Mouse (Mus musculus) myocyte (in vitro differentiated cells): ENCODE measurements around the gene Zbtb1. TPM values are rescaled to one million over a fixed set of nuclear protein-coding genes. Genes with fewer than 3 reads are reported as not detected.

ENCODE experiments used
- H3K27me3 ChIP-seq: one replicate; pipeline ENCODE4 v1.6.1; 2011; ENCODE audit not compliant: control insufficient read depth, insufficient read depth, insufficient read length
- H3K36me3 ChIP-seq: one replicate; pipeline ENCODE4 v1.6.1; 2011; ENCODE audit not compliant: control insufficient read depth, insufficient read depth
- H3K4me2 ChIP-seq: one replicate; pipeline ENCODE4 v1.6.1; 2011; ENCODE audit warnings: low read depth, control low read depth
- H3K4me3 ChIP-seq: one replicate; pipeline ENCODE4 v1.5.1; 2011; ENCODE audit warnings: mild to moderate bottlenecking, control low read depth, moderate library complexity
- H3K79me2 ChIP-seq: one replicate; pipeline ENCODE4 v1.6.1; 2011; ENCODE audit not compliant: control insufficient read depth, insufficient read depth
- H3ac ChIP-seq: one replicate; pipeline ENCODE4 v1.6.1; 2011; ENCODE audit not compliant: control insufficient read depth, insufficient read length
- CEBPB ChIP-seq: IDR thresholded peaks from 2 replicates; pipeline ENCODE4 v1.6.1; 2011; ENCODE audit warnings: mild to moderate bottlenecking, moderate library complexity; ENCODE audit not compliant: poor library complexity, insufficient read depth, severe bottlenecking
- E2F4 ChIP-seq: IDR thresholded peaks from one replicate; pipeline ENCODE4 v1.6.1; 2011; ENCODE audit warnings: mild to moderate bottlenecking, control low read depth, moderate library complexity; ENCODE audit not compliant: insufficient read depth
- MAX ChIP-seq: IDR thresholded peaks from one replicate; pipeline ENCODE4 v1.6.1; 2011; ENCODE audit warnings: low read depth, mild to moderate bottlenecking, control low read depth
- MYOD1 ChIP-seq, 3 experiments: IDR thresholded peaks; one replicate each; pipeline ENCODE4 v1.6.1; 2011; ENCODE audit warnings: control low read depth in 2 of 3, low read depth in 2 of 3, mild to moderate bottlenecking in 2 of 3, moderate library complexity in 1 of 3; ENCODE audit not compliant: insufficient read length in 2 of 3, control insufficient read depth in 1 of 3
- MYOG ChIP-seq, 3 experiments: IDR thresholded peaks; one replicate each; pipeline ENCODE4 v1.6.1; 2011; ENCODE audit warnings: control low read depth in 2 of 3, low read depth in 2 of 3, mild to moderate bottlenecking in 2 of 3; ENCODE audit not compliant: insufficient read length in 2 of 3, control insufficient read depth in 1 of 3, insufficient read depth in 1 of 3
- POLR2A ChIP-seq: IDR thresholded peaks from one replicate; pipeline ENCODE4 v1.6.1; 2011; ENCODE audit warnings: low read depth, mild to moderate bottlenecking, control low read depth, moderate library complexity; ENCODE audit not compliant: insufficient read length
- POLR2AphosphoS2 ChIP-seq: IDR thresholded peaks from one replicate; pipeline ENCODE4 v1.6.1; 2011; ENCODE audit warnings: low read depth, control low read depth; ENCODE audit not compliant: insufficient read length
- REST ChIP-seq: IDR thresholded peaks from one replicate; pipeline ENCODE4 v1.6.1; 2011; ENCODE audit warnings: mild to moderate bottlenecking, control low read depth, moderate library complexity; ENCODE audit not compliant: insufficient read depth, insufficient read length
- SRF ChIP-seq: IDR thresholded peaks from one replicate; pipeline ENCODE4 v1.6.1; 2011; ENCODE audit warnings: low read depth; ENCODE audit not compliant: control insufficient read depth, insufficient read length
- TCF12 ChIP-seq: IDR thresholded peaks from one replicate; pipeline ENCODE4 v1.6.1; 2011; ENCODE audit warnings: mild to moderate bottlenecking, control low read depth; ENCODE audit not compliant: poor library complexity, insufficient read depth, severe bottlenecking
- TCF3 ChIP-seq: IDR thresholded peaks from one replicate; pipeline ENCODE4 v1.6.1; 2011; ENCODE audit warnings: low read depth, control low read depth; ENCODE audit not compliant: insufficient read length
- USF1 ChIP-seq: IDR thresholded peaks from one replicate; pipeline ENCODE4 v1.6.1; 2011; ENCODE audit warnings: low read depth, mild to moderate bottlenecking, control low read depth, moderate library complexity
- polyA plus RNA-seq: library from polyadenylated mRNA; unstranded; fragments of >200 nt; fragmentation: generic; extraction: Trizol; gene quantifications from one replicate; pipeline ENCODE4 v1.2.1, GENCODE M21; 2012; ENCODE audit warnings: missing spikeins

Gene Zbtb1
- polyA plus RNA-seq, 1 experiment, result 1.7 TPM

DNA sequence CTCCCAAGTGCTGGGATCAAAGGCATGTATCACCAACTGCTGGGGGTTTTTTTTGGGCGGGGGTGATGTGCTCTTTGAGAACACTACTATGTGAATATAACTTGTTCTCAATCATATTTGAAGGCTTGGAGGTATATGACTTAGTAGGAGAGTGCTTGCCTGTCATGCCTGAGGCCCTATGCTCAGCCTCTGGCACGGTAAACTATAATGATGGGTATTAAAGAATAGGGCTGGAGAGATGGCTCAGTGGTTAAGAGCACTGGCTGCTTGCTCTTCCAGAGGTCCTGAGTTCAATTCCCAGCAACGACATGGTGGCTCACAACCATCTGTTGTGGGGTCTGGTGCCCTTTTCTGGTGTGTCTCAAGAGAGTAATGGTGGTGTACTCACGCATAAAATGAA lies 4.8 kb downstream of the Zbtb1 start:
- Histone ChIP-seq H3K4me2 (no peak overlapping the region), H3K79me2 (peaks cover 86% of the 10 kb centered on the region), H3K36me3 (no peaks in the 10 kb centered on the region), H3K27me3 (no peaks in the 10 kb centered on the region), H3ac (no peak overlapping the region), H3K4me3 (no peak overlapping the region)
- no peak for TF ChIP-seq CEBPB
- no peak for TF ChIP-seq POLR2AphosphoS2
- TF ChIP-seq POLR2A, result no peak
- no peak for TF ChIP-seq USF1
- no peak for TF ChIP-seq E2F4
- TF ChIP-seq REST, result no peak
- TF ChIP-seq TCF3, result no peak
- TF ChIP-seq MYOD1 (IDR thresholded peaks at IDR 0.05; ENCODE audit: control insufficient read depth in 1 of 3, insufficient read length in 2 of 3, low read depth in 2 of 3), result no peak
- no peak for TF ChIP-seq MYOG (IDR thresholded peaks at IDR 0.05; ENCODE audit: control insufficient read depth in 1 of 3, insufficient read depth in 1 of 3, insufficient read length in 2 of 3, low read depth in 2 of 3)
- no peak for TF ChIP-seq MAX
- TF ChIP-seq SRF, result no peak
- no peak for TF ChIP-seq TCF12

DNA sequence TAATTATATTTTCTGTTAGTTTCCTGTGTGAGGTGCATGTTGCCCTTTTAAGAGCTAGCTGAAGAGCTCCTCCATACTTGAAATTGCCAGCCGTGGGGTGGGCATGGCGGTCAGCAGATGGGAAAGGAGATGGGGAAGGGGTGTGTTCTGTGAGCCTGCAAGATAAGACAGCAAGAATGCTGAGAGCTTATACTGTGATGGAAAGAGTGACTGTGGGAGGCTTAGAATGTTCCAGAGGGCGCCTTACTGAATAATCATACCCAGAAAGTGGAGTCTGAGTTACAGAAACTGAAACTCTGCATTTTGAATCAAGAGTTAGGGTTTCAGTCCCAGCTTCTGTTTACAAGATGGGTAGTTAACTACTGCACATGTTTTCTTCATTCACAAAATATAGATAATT lies 5.4 kb downstream of the Zbtb1 start:
- Histone ChIP-seq H3K79me2 (peaks cover 92% of the 10 kb centered on the region), H3K36me3 (no peaks in the 10 kb centered on the region), H3K4me2 (no peak overlapping the region), H3K27me3 (no peaks in the 10 kb centered on the region), H3K4me3 (no peak overlapping the region), H3ac (no peak overlapping the region)
- no peak for TF ChIP-seq TCF3
- no peak for TF ChIP-seq CEBPB
- no peak for TF ChIP-seq MYOG (IDR thresholded peaks at IDR 0.05; ENCODE audit: control insufficient read depth in 1 of 3, insufficient read depth in 1 of 3, insufficient read length in 2 of 3, low read depth in 2 of 3)
- no peak for TF ChIP-seq USF1
- no peak for TF ChIP-seq REST
- no peak for TF ChIP-seq POLR2A

DNA sequence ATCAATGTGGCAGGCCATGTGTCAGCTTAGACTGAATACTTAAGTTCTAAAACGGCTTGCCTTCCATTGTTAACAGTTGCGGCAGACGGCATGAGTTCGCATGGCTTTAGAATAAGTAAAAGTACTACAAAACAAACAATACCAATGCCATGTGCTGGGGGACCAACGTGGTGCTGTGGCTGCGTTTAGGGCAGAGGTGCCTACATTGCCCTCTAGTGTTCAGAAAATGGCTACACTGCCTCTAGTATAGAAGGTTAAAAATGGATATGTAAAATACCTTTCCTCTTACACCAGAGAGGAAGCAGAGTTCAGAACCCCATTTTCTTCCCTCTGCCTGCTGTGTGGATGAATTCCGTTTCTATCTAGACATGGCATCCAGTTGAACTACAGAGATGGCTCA lies 6.6 kb downstream of the Zbtb1 start:
- peaks cover 3% of the 10 kb centered on the region for H3K36me3 ChIP-seq
- H3ac ChIP-seq, result no peak overlapping the region
- TF ChIP-seq REST, result no peak
- TF ChIP-seq SRF, result no peak
- TF ChIP-seq CEBPB, result no peak
- no peak for TF ChIP-seq USF1
- TF ChIP-seq MAX, result no peak
- TF ChIP-seq TCF12, result no peak
- no peak for TF ChIP-seq MYOG (IDR thresholded peaks at IDR 0.05; ENCODE audit: control insufficient read depth in 1 of 3, insufficient read depth in 1 of 3, insufficient read length in 2 of 3, low read depth in 2 of 3)
- no peak for TF ChIP-seq TCF3
- H3K4me2 ChIP-seq, result no peak overlapping the region
- H3K79me2 ChIP-seq, result peaks cover 100% of the 10 kb centered on the region
- no peaks in the 10 kb centered on the region for H3K27me3 ChIP-seq
- no peak overlapping the region for H3K4me3 ChIP-seq

DNA sequence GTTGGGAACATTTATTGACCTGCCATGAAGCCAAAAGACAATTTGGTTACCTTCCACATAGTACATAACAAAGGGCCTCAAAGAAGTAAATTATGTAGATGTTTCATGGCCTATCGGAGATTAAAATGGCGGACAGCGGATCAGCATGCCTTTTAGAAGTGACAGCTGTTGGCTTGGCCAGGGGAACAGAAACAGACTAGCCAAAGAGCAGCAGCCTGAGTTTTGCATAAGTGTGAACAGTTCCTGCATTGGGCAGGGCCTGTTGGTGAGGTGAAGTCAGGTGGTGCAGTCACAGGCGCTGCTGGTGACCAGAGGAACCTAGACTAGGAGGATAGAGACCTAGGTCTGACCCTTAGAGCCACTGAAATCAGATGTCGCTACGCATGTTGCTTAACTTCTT lies 7.0 kb downstream of the Zbtb1 start:
- Histone ChIP-seq H3K27me3 (no peaks in the 10 kb centered on the region), H3K36me3 (peaks cover 6% of the 10 kb centered on the region), H3K79me2 (peaks cover 100% of the 10 kb centered on the region), H3ac (no peak overlapping the region), H3K4me2 (no peak overlapping the region), H3K4me3 (no peak overlapping the region)
- TF ChIP-seq E2F4 (no peak), USF1 (no peak), MYOD1 (IDR thresholded peaks at IDR 0.05; ENCODE audit: control insufficient read depth in 1 of 3, insufficient read length in 2 of 3, low read depth in 2 of 3) (no peak), SRF (no peak), POLR2A (no peak), TCF12 (no peak), TCF3 (no peak), REST (no peak), POLR2AphosphoS2 (no peak), MYOG (IDR thresholded peaks at IDR 0.05; ENCODE audit: control insufficient read depth in 1 of 3, insufficient read depth in 1 of 3, insufficient read length in 2 of 3, low read depth in 2 of 3) (no peak), CEBPB (no peak), MAX (no peak)

DNA sequence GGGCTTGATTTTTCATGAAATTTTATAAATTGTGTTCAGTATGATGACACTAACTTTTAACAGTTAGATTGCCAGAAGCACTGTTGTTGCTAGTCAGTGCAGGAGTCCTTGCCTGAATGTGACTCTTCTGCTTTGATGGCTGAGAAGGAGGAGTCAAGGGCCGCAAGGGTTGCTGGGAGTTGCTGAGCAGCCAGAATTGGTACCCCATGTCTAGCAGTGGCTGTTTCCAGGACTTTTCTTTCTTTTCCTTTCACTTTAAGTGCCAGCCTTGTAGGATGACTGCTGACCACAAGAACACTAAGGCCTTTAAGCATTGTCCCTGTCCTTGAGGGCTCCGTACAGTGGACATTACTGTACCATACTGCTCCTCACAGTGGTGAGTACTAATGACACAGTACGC lies 7.7 kb downstream of the Zbtb1 start:
- H3K79me2 ChIP-seq, result peaks cover 100% of the 10 kb centered on the region

More for the DNA sequence above, 7.7 kb downstream of the Zbtb1 start:
- H3K4me2 ChIP-seq, result no peak overlapping the region
- no peak overlapping the region for H3ac ChIP-seq
- peaks cover 6% of the 10 kb centered on the region for H3K36me3 ChIP-seq
- no peaks in the 10 kb centered on the region for H3K27me3 ChIP-seq
- H3K4me3 ChIP-seq, result no peak overlapping the region
- TF ChIP-seq REST (no peak), POLR2AphosphoS2 (no peak), MAX (no peak), CEBPB (no peak), SRF (no peak), E2F4 (no peak), TCF12 (no peak)
